Mouse (Mus musculus) heart, embryonic 13.5 days (tissue): Measurements from ENCODE around the gene Babam2. TPM values are rescaled to one million over a fixed set of nuclear protein-coding genes. Genes with fewer than 3 reads are reported as not detected.

ENCODE experiments used
- ATAC-seq: fragments of 200-750 bp; cut with Nextera tagmentation; 2 replicates; pipeline ENCODE4 v1.8.0; 2017; ENCODE audit warnings: moderate TSS enrichment; ENCODE audit not compliant: insufficient number of reproducible peaks, low FRiP score, low TSS enrichment; ENCODE audit errors: extremely low read depth
- H3K27ac ChIP-seq: fragments of 300-500 bp; sonication (generic); replicated peaks from 2 replicates; pipeline ENCODE4 v1.5.1; 2015; ENCODE audit warnings: moderate library complexity, mild to moderate bottlenecking, inconsistent platforms
- H3K27me3 ChIP-seq: fragments of 300-500 bp; sonication (generic); replicated peaks from 2 replicates; pipeline ENCODE4 v1.6.1; 2015; ENCODE audit warnings: mild to moderate bottlenecking, inconsistent platforms
- H3K36me3 ChIP-seq: fragments of 300-500 bp; sonication (generic); 2 replicates; pipeline ENCODE4 v1.6.1; 2015; ENCODE audit warnings: mild to moderate bottlenecking, inconsistent platforms
- H3K4me1 ChIP-seq: fragments of 300-500 bp; sonication (generic); 2 replicates; pipeline ENCODE4 v1.6.1; 2015; ENCODE audit warnings: inconsistent platforms
- H3K4me2 ChIP-seq: fragments of 300-500 bp; sonication (generic); 2 replicates; pipeline ENCODE4 v1.6.1; 2015; ENCODE audit warnings: inconsistent platforms, mild to moderate bottlenecking, moderate library complexity
- H3K4me3 ChIP-seq: fragments of 300-500 bp; sonication (generic); 2 replicates; pipeline ENCODE4 v1.5.1; 2015; ENCODE audit warnings: moderate library complexity, mild to moderate bottlenecking, inconsistent platforms
- H3K9ac ChIP-seq: fragments of 300-500 bp; sonication (generic); 2 replicates; pipeline ENCODE4 v1.6.1; 2015; ENCODE audit warnings: inconsistent platforms, mild to moderate bottlenecking, moderate library complexity
- H3K9me3 ChIP-seq: fragments of 300-500 bp; sonication (generic); 2 replicates; pipeline ENCODE4 v1.6.1; 2016; ENCODE audit warnings: inconsistent platforms
- WGBS: fragments of 180-500 bp; shearing (Covaris S2); methylation state at CpG from one replicate; pipeline ENCODE4 v1.1.7; 2015; ENCODE audit warnings: mixed read lengths; 5-methylcytosine and 5-hydroxymethylcytosine counted together
- polyA plus RNA-seq: library from polyadenylated mRNA; unstranded; fragments of >200 nt; fragmentation: Nextera tagmentation; extraction: Ambion mirVana; gene quantifications from 2 replicates; pipeline ENCODE4 v1.2.1, GENCODE M21; 2015

The Babam2 gene
- polyA plus RNA-seq, 1 experiment from 2014 or later = 43.3 TPM

DNA sequence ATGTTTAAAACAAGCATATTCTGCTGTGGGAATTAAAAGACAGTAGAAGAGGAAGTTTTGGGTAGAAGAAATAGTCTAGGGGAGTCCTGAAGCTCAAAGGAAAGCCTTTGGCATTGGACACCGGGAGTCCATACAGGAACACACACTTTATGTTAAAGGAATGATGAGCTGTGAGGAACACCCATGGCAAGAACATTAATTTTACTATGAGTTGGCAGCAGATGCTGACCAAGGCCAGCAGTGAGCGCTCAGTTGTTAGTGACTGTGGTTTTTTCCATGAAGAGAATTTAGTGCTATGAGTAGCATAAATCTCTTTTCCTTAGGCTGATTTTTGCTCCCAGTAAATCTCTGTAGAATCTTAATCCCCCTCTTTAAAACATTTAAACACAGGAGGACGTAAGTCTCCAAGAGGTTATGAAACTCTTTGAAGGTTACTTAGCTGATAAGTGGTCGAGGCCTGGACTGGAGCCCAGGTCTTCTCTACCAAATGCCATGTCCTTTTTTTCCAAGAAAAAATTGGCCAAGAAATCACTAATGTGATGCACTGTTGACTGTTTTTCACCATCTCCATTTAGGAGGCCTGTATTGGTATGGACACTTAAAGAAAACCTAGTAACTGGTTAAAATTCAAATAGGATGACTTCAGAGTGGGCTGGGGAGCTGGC lies 18.1 kb downstream of the Babam2 start:
- H3K4me2 ChIP-seq = no peak overlapping the region
- no peak overlapping the region for H3K27ac ChIP-seq
- peaks cover 5% of the 10 kb centered on the region; the same call in 1 of the 2 replicates for H3K36me3 ChIP-seq
- H3K27me3 ChIP-seq = no peaks in the 10 kb centered on the region
- H3K9ac ChIP-seq = no peak overlapping the region
- H3K9me3 ChIP-seq = no peaks in the 10 kb centered on the region
- WGBS = 61% methylated on average over 4 of the region's 4 CpGs
- H3K4me1 ChIP-seq = peaks cover 23% of the 10 kb centered on the region
- no peak for ATAC-seq
- H3K4me3 ChIP-seq = no peak overlapping the region

- Histone ChIP-seq H3K4me3 (no peak overlapping the region), H3K9ac (no peak overlapping the region), H3K4me2 (no peak overlapping the region), H3K27ac (no peak overlapping the region), H3K9me3 (no peaks in the 10 kb centered on the region), H3K36me3 (no peaks in the 10 kb centered on the region), H3K27me3 (no peaks in the 10 kb centered on the region), H3K4me1 (peaks cover 3% of the 10 kb centered on the region; the same call in 1 of the 2 replicates)
- 54% methylated on average over 6 of the region's 6 CpGs for WGBS
- ATAC-seq = no peak
Measured at GRCm38 (mm10) chr5:31724519-31724918, 27.0 kb downstream of the Babam2 start.

- no peaks in the 10 kb centered on the region for H3K9me3 ChIP-seq
- ATAC-seq = no peak
- H3K4me2 ChIP-seq = no peak overlapping the region
- no peaks in the 10 kb centered on the region for H3K27me3 ChIP-seq
- H3K27ac ChIP-seq = no peak overlapping the region
- peaks cover 3% of the 10 kb centered on the region for H3K4me1 ChIP-seq
- peaks cover under 1% of the 10 kb centered on the region; the same call in 1 of the 2 replicates for H3K36me3 ChIP-seq
- WGBS = 91% methylated on average over 2 of the region's 2 CpGs
- no peak overlapping the region for H3K9ac ChIP-seq
- no peak overlapping the region for H3K4me3 ChIP-seq
Measured at GRCm38 (mm10) chr5:31725885-31726284, 28.4 kb downstream of the Babam2 start.

DNA sequence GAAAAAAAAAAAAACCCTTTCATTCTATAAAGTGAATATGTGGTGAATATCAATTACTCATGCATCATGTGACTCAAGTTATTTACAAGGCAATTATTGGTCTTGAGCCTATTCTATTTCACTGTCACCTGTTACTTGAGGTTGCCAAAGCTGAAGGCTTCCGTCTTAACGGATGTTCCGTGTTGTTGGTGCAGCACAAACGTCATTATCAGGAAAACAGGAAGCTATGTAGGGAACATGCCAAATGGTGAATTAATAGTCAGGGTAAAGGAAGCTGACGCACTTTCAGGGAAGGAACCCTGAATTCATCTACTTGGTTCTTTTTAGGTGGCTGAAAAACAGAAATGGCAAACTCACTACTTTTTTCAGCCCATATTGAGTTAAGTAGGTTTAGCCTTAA lies 30.0 kb downstream of the Babam2 start:
- WGBS = 70% methylated on average over 5 of the region's 5 CpGs
- Histone ChIP-seq H3K36me3 (peaks cover 3% of the 10 kb centered on the region; the same call in 1 of the 2 replicates), H3K4me2 (no peak overlapping the region), H3K9me3 (no peaks in the 10 kb centered on the region), H3K27ac (no peak overlapping the region), H3K4me3 (no peak overlapping the region), H3K4me1 (peaks cover 6% of the 10 kb centered on the region), H3K9ac (no peak overlapping the region), H3K27me3 (no peaks in the 10 kb centered on the region)
- no peak for ATAC-seq

DNA sequence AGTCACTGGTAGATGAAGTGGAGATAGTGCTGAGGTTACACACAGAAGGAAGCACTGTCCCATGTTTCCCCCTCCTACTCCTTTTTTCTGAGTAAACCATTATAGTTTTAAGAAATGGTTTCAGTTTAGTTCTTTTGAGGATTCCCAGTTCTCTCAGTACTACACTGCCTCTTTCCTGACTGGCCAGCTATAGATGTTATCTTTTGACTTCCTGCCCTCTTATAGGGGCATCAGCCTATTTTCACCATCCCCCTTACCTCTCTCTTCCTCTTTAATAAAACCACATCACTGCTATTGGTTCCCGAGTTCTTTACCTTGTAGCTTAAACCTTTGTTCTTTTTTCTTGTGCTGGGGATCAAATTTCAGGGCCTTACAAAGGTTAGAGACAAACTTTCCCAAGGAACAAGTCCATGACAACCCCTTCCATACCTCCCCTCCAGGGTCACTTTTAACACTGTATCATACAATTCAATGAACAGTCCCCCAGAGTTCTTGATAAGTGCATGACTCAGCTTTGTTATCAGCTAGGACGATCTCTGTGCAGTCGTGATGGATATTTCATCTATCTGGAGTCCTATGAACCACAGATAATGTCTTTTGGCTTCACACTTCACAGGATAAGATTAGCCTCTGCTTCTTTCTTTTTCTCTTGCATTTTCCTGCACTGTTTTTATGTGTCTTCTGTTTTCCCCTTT lies 35.3 kb downstream of the Babam2 start:
- no peak overlapping the region for H3K4me3 ChIP-seq
- 0 out of 2 replicates have a peak, but pooled peaks cover 3% of the 10 kb centered on the region for H3K9me3 ChIP-seq
- ATAC-seq = no peak
- WGBS = 21% methylated on average over 3 of the region's 3 CpGs
- no peak overlapping the region for H3K4me2 ChIP-seq
- peaks cover 12% of the 10 kb centered on the region for H3K4me1 ChIP-seq
- no peaks in the 10 kb centered on the region for H3K27me3 ChIP-seq
- H3K27ac ChIP-seq = no peak overlapping the region
- peaks cover 17% of the 10 kb centered on the region for H3K36me3 ChIP-seq
- H3K9ac ChIP-seq = no peak overlapping the region

DNA sequence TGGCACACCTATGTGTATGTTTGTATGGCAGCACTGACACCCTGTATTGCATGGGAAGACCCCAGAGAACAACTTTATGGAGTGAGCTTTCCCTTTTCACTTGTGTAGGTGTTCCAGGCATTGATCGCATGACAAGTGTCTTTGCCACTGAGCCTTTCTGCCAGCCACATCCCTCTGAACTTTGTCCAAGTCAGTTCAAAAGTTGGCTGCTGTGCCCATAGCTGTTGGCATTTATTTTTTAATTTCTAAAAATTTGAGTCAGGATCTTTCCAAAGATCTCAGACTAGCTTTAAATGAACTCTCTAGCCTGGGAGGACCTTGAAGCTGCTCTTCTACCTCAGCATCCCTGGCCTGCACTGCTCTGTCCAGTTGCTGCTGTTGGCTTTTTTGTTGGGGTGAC lies 44.4 kb downstream of the Babam2 start:
- Histone ChIP-seq H3K36me3 (peaks cover 6% of the 10 kb centered on the region), H3K4me1 (peaks cover 6% of the 10 kb centered on the region), H3K9me3 (0 out of 2 replicates have a peak, but pooled peaks cover 3% of the 10 kb centered on the region), H3K9ac (no peak overlapping the region), H3K27ac (no peak overlapping the region), H3K4me2 (no peak overlapping the region), H3K4me3 (no peak overlapping the region), H3K27me3 (no peaks in the 10 kb centered on the region)
- WGBS = 97% methylated on average over 1 of the region's 1 CpGs
- no peak for ATAC-seq

GRCm38 (mm10) chr5:31742521-31743031 lies 45.1 kb downstream of the Babam2 start:
- no peak overlapping the region for H3K4me3 ChIP-seq
- no peak overlapping the region for H3K4me2 ChIP-seq
- peaks cover 6% of the 10 kb centered on the region for H3K4me1 ChIP-seq
- ATAC-seq = no peak
- no peaks in the 10 kb centered on the region for H3K9me3 ChIP-seq
- no peak overlapping the region for H3K9ac ChIP-seq
- H3K27me3 ChIP-seq = no peaks in the 10 kb centered on the region
- 35% methylated on average over 4 of the region's 4 CpGs for WGBS
- peaks cover 3% of the 10 kb centered on the region for H3K36me3 ChIP-seq
- no peak overlapping the region for H3K27ac ChIP-seq

DNA sequence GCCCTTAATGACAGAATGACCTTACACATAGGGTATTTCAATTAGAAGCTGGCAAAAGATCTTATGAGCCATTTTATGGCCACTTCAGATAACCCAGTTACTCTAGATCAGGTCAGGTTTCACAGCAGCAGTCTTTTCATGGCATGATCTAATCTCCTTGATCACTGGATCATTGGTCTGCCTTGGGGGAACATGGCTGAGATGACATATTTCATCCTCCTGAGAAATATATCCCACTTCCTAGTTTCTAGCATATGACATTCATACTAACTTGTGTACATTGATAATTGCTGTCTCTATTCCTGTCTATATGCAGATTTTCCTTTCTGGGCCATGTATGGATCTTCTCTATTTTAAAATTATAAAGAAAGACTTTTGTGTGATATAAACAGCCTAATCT lies 51.9 kb downstream of the Babam2 start:
- no peak for ATAC-seq
- H3K4me2 ChIP-seq = no peak overlapping the region
- no peaks in the 10 kb centered on the region for H3K9me3 ChIP-seq
- no peak overlapping the region for H3K4me3 ChIP-seq
- H3K36me3 ChIP-seq = no peaks in the 10 kb centered on the region
- H3K9ac ChIP-seq = no peak overlapping the region
- H3K27me3 ChIP-seq = no peaks in the 10 kb centered on the region
- H3K4me1 ChIP-seq = peaks cover 9% of the 10 kb centered on the region
- H3K27ac ChIP-seq = no peak overlapping the region

GRCm38 (mm10) chr5:31750231-31750925 lies 52.9 kb downstream of the Babam2 start:
- no peaks in the 10 kb centered on the region for H3K36me3 ChIP-seq
- H3K4me1 ChIP-seq = peaks cover 9% of the 10 kb centered on the region
- H3K9ac ChIP-seq = no peak overlapping the region
- H3K4me2 ChIP-seq = no peak overlapping the region
- 85% methylated on average over 9 of the region's 9 CpGs for WGBS
- no peak overlapping the region for H3K27ac ChIP-seq
- no peak overlapping the region for H3K4me3 ChIP-seq
- H3K9me3 ChIP-seq = no peaks in the 10 kb centered on the region
- ATAC-seq = no peak
- H3K27me3 ChIP-seq = no peaks in the 10 kb centered on the region

GRCm38 (mm10) chr5:31750955-31751354 lies 53.5 kb downstream of the Babam2 start:
- WGBS = 79% methylated on average over 4 of the region's 4 CpGs
- no peak overlapping the region for H3K27ac ChIP-seq
- no peaks in the 10 kb centered on the region for H3K27me3 ChIP-seq
- no peak overlapping the region for H3K4me2 ChIP-seq
- no peaks in the 10 kb centered on the region for H3K36me3 ChIP-seq
- no peaks in the 10 kb centered on the region for H3K9me3 ChIP-seq
- no peak overlapping the region for H3K9ac ChIP-seq
- peaks cover 9% of the 10 kb centered on the region for H3K4me1 ChIP-seq
- no peak overlapping the region for H3K4me3 ChIP-seq
- no peak for ATAC-seq

DNA sequence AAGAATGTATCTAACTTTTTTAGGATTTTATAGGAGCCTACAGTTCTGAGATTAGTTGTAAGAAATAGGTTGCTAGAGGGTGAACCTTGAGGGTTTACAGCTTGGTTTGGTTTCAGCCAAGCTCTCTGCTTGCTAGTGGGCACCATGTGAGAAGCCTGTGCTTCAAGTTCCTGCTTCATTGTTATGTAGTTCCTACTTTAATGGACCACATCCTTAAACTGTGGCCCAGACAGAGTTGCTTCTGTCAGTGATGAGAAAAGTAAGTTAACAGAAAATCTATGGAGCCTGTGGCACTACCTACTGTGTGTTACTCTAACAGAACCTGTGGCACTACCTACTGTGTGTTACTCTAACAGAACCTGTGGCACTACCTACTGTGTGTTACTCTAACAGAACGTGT lies 57.1 kb downstream of the Babam2 start:
- 71% methylated on average over 1 of the region's 1 CpGs for WGBS
- Histone ChIP-seq H3K9me3 (no peaks in the 10 kb centered on the region), H3K9ac (no peak overlapping the region), H3K27ac (no peak overlapping the region), H3K4me1 (peaks cover 6% of the 10 kb centered on the region), H3K4me2 (no peak overlapping the region), H3K27me3 (no peaks in the 10 kb centered on the region), H3K4me3 (no peak overlapping the region), H3K36me3 (no peaks in the 10 kb centered on the region)
- no peak for ATAC-seq
